Mouse (Mus musculus): Measurements from ENCODE around the gene Tfpi2. TPM values are rescaled to one million over a fixed set of nuclear protein-coding genes. Genes with fewer than 3 reads are reported as not detected.

The Tfpi2 gene
- polyA plus RNA-seq (2014; fragmentation: Illumina TruSeq; extraction: RNeasy Lipid Tissue Mini Kit (QIAGEN cat#74804); ENCODE audit: low read depth, low replicate concordance) = 323 TPM

DNA sequence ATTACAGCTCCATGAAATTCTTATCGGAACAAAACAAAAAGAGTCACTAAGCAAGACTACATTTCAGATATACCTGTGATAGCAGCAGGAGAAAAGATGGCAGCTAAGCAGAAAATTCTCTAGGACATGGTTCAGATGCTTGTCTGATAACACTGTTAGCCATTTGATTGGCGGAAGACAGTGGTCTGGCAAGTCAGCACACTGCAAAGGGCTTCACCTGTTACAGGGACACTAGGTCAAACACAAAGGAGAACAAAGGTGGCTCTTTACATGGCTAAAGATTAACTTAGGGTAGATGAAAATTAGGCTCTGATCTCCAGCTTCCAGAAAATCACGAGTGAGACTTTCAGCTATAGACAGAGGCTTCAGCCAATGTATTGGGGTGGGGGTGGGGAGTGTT lies at the start of gene Tfpi2:
Gene Tfpi2 (minus strand): TSS at position 170 of the 400 bp plus-strand sequence.

DNA sequence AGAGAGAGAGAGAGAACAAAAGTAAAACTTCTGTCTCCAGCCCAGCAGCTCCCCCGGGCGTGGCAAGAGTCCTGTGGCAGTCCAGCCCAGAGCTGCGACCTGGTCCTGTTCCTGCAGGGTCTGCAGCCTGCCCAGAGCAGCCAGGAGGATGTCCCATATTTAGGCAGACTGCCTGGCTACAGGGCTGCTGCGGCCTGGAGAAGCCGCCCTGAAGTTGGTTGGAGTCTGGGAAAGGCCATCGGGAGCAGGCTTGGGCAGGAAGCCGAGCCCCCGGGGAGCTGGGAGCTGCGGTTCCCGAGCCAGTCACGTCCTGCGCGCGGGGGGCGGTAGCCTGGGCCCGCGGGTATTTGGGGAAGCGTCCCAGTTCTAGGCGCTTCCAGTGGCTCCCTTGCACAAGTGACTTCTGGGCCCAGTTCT lies 15.2 kb upstream of the Tfpi2 start, which contains the start of gene Gng11:
Gene Gng11 (plus strand): TSS at position 15 of the 417 bp plus-strand sequence.

GRCm38 (mm10) chr6:3993492-3993891 lies 4.8 kb upstream of the Tfpi2 start, which contains the start of gene Gngt1:
Gene Gngt1, plus strand, starts transcription at chr6:3993792.

Other genes with a start within 250 kb of the Tfpi2 start
- gene Calcr, start 224.2 kb downstream of the Tfpi2 start, polyA plus RNA-seq (2014; fragmentation: Illumina TruSeq; extraction: RNeasy Lipid Tissue Mini Kit (QIAGEN cat#74804); ENCODE audit: low read depth, low replicate concordance) = not detected
- gene Gngt1, start 4.9 kb upstream of the Tfpi2 start, polyA plus RNA-seq (2014; fragmentation: Illumina TruSeq; extraction: RNeasy Lipid Tissue Mini Kit (QIAGEN cat#74804); ENCODE audit: low read depth, low replicate concordance) = 2.9 TPM
- gene Gng11, start 15.0 kb upstream of the Tfpi2 start, polyA plus RNA-seq (2014; fragmentation: Illumina TruSeq; extraction: RNeasy Lipid Tissue Mini Kit (QIAGEN cat#74804); ENCODE audit: low read depth, low replicate concordance) = 24.0 TPM
- 189 TPM for gene Bet1, start 98.1 kb upstream of the Tfpi2 start, polyA plus RNA-seq (2014; fragmentation: Illumina TruSeq; extraction: RNeasy Lipid Tissue Mini Kit (QIAGEN cat#74804); ENCODE audit: low read depth, low replicate concordance)